Mouse (Mus musculus) liver, embryonic 16.5 days (tissue): ENCODE results near the gene Slc1a2. TPM values are rescaled to one million over a fixed set of nuclear protein-coding genes. Genes with fewer than 3 reads are reported as not detected.

Experiments
- ATAC-seq: fragments of 200-750 bp; cut with Nextera tagmentation; 2 replicates; pipeline ENCODE4 v1.8.0; 2017; ENCODE audit warnings: low read depth, mild to moderate bottlenecking, moderate number of reproducible peaks, moderate library complexity
- H3K27ac ChIP-seq: fragments of 300-500 bp; sonication (generic); 2 replicates; pipeline ENCODE4 v1.5.1; 2014; ENCODE audit warnings: mild to moderate bottlenecking, low read length
- H3K27me3 ChIP-seq: fragments of 300-500 bp; sonication (generic); 2 replicates; pipeline ENCODE4 v1.6.1; 2014; ENCODE audit warnings: low read depth, low read length, mixed read lengths; ENCODE audit not compliant: control insufficient read depth, insufficient read depth
- H3K36me3 ChIP-seq: fragments of 300-500 bp; sonication (generic); 2 replicates; pipeline ENCODE4 v1.6.1; 2014; ENCODE audit warnings: mild to moderate bottlenecking; ENCODE audit not compliant: control insufficient read depth, insufficient read depth
- H3K4me1 ChIP-seq: fragments of 300-500 bp; sonication (generic); 2 replicates; pipeline ENCODE4 v1.6.1; 2014; ENCODE audit warnings: low read depth, low read length, mixed read lengths; ENCODE audit not compliant: control insufficient read depth
- H3K4me2 ChIP-seq: fragments of 300-500 bp; sonication (generic); 2 replicates; pipeline ENCODE4 v1.6.1; 2014; ENCODE audit warnings: low read depth, low read length, mixed read lengths
- H3K4me3 ChIP-seq: fragments of 300-500 bp; sonication (generic); 2 replicates; pipeline ENCODE4 v1.5.1; 2014; ENCODE audit warnings: low read depth, mild to moderate bottlenecking, low read length
- H3K9ac ChIP-seq: fragments of 300-500 bp; sonication (generic); 2 replicates; pipeline ENCODE4 v1.6.1; 2014; ENCODE audit warnings: low read depth, low read length
- H3K9me3 ChIP-seq: fragments of 300-500 bp; sonication (generic); replicated peaks from 2 replicates; pipeline ENCODE4 v1.6.1; 2016; ENCODE audit warnings: low read length; ENCODE audit not compliant: control insufficient read depth
- WGBS: fragments of 180-500 bp; shearing (Covaris S2); extraction: QIAGEN DNeasy Blood & Tissue Kit; methylation state at CpG from one replicate; pipeline ENCODE4 v1.1.7; 2014; ENCODE audit not compliant: insufficient replicate concordance; 5-methylcytosine and 5-hydroxymethylcytosine counted together
- polyA plus RNA-seq: library from polyadenylated mRNA; unstranded; fragments of >200 nt; fragmentation: Nextera tagmentation; extraction: Ambion mirVana; gene quantifications from 2 replicates; pipeline ENCODE4 v1.2.1, GENCODE M21; 2015

The Slc1a2 gene
- polyA plus RNA-seq, 1 experiment from 2014 or later, result 1.5 TPM

DNA sequence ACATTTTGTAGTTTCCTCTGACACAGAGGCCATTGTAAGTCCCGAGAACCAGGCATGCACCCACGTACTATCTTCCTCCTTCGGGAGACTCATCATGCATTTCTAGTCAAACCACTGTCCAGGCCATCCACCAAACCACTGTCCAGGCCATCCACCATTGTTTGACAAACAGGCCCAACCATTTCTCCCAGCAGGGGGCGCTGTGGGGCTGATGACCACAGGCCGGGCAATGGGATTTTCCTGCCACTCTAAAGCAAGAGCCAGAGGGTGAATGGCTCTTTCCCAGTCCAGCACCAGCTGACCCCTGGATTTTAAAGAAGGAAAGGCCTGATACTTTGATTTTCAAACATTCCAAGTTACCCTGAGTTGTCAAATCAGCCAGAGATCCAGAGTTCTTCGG, 16.8 kb downstream of the Slc1a2 start:
- ATAC-seq, result no peak
- Histone ChIP-seq H3K4me1 (no peaks in the 10 kb centered on the region), H3K4me3 (no peak overlapping the region), H3K9me3 (no peaks in the 10 kb centered on the region), H3K36me3 (no peaks in the 10 kb centered on the region), H3K27me3 (no peaks in the 10 kb centered on the region), H3K9ac (no peak overlapping the region), H3K27ac (no peak overlapping the region), H3K4me2 (no peak overlapping the region)
- WGBS, result 54% methylated on average over 6 of the region's 6 CpGs

DNA sequence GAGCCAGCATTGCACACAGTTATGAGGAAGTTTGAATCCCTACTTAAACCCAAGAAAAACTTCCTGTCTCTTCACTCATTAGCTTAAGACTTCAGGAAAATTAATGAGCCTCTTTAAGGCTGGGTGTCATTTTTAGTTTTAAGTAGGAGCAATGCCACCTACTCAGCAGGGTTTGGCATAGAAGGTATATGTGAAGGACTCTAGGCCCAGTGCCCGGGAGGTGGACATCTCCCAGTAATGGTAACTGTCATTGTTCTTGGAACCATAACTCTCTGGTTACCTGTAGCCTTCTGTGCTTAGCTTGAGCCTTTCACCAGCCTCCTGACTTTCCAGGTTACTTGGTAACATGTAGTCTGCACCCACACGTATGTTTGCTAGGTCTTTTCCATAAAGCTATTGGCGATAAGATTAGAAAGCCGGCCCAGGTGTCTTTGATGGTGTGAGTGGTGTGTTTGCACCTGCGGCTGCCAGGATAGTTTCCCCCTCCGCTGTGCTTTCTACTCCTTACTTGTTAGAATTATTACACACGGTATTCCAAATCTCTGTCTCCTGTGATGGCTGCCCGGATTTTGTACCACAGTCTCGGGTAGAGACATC, 18.4 kb downstream of the Slc1a2 start:
- Histone ChIP-seq H3K27ac (no peak overlapping the region), H3K27me3 (no peaks in the 10 kb centered on the region), H3K36me3 (no peaks in the 10 kb centered on the region), H3K4me1 (no peaks in the 10 kb centered on the region), H3K9me3 (no peaks in the 10 kb centered on the region), H3K4me3 (no peak overlapping the region), H3K9ac (no peak overlapping the region), H3K4me2 (no peak overlapping the region)
- 67% methylated on average over 9 of the region's 9 CpGs for WGBS
- no peak for ATAC-seq

DNA sequence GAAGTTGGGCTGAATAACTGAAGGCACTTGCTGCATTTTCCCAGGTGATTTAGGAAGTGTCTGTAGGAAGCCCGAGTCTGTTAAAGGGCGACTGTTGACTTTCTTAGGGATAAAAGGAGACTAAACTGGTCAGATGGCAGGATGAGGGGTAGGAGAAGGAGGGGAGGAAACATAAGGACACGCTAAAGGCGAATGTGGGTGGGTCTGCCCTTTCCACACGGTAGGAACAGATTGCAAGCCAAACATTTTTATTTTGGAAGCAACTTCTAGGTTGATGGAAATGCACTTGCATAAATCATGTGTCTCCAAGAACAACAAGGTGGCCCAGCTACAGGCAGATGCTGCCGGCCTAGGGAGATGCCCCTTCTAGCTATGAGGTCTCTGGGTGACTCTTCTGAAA, 18.9 kb downstream of the Slc1a2 start:
- Histone ChIP-seq H3K27me3 (no peaks in the 10 kb centered on the region), H3K36me3 (no peaks in the 10 kb centered on the region), H3K9me3 (no peaks in the 10 kb centered on the region), H3K27ac (no peak overlapping the region), H3K9ac (no peak overlapping the region), H3K4me3 (no peak overlapping the region), H3K4me1 (no peaks in the 10 kb centered on the region), H3K4me2 (no peak overlapping the region)
- ATAC-seq, result no peak
- WGBS, result 55% methylated on average over 6 of the region's 6 CpGs

DNA sequence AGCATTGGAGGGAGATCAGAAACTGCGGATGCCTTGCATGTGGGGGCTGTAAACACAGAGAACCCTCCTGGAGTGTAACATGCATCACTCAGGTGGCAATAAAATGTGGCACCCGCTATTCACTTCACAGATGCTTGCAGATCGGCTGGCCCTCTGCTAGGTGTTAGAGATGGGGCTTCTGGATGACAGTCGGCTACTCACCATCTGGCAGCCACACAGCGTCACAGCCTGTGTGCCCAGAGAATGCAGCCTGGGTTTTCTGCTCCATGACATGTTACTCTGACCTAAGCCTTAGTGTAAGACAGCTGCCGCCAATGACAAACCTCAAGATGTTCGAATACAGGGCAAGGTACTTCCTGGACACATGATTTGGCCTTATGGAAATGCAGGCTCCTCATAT, 22.9 kb downstream of the Slc1a2 start:
- Histone ChIP-seq H3K27me3 (no peaks in the 10 kb centered on the region), H3K9me3 (no peaks in the 10 kb centered on the region), H3K36me3 (no peaks in the 10 kb centered on the region), H3K27ac (no peak overlapping the region), H3K4me1 (no peaks in the 10 kb centered on the region), H3K9ac (no peak overlapping the region), H3K4me3 (no peak overlapping the region), H3K4me2 (no peak overlapping the region)
- 60% methylated on average over 7 of the region's 7 CpGs for WGBS
- ATAC-seq, result no peak

DNA sequence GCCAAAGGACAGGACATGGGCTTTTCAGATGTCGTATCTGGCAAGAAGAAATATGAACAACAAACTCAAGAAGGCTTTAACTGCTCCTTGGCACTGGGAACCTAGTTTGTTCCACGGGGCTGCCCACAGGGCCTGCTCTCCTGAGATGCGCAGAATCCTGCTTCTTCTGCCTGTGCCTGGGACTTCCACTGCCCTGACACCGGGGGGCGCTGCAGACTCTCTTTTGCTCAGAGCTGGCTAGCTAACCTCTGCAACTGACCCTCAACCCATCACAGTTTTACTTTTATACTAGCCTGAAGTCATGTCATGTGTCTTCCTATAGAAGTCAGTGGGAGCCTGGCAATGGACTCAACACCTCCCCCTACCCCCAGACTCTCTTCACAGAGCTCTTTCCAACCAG, 23.7 kb downstream of the Slc1a2 start:
- Histone ChIP-seq H3K36me3 (no peaks in the 10 kb centered on the region), H3K4me3 (no peak overlapping the region), H3K9ac (no peak overlapping the region), H3K4me2 (no peak overlapping the region), H3K27me3 (no peaks in the 10 kb centered on the region), H3K4me1 (no peaks in the 10 kb centered on the region), H3K9me3 (no peaks in the 10 kb centered on the region), H3K27ac (no peak overlapping the region)
- 32% methylated on average over 5 of the region's 5 CpGs for WGBS
- ATAC-seq, result no peak

DNA sequence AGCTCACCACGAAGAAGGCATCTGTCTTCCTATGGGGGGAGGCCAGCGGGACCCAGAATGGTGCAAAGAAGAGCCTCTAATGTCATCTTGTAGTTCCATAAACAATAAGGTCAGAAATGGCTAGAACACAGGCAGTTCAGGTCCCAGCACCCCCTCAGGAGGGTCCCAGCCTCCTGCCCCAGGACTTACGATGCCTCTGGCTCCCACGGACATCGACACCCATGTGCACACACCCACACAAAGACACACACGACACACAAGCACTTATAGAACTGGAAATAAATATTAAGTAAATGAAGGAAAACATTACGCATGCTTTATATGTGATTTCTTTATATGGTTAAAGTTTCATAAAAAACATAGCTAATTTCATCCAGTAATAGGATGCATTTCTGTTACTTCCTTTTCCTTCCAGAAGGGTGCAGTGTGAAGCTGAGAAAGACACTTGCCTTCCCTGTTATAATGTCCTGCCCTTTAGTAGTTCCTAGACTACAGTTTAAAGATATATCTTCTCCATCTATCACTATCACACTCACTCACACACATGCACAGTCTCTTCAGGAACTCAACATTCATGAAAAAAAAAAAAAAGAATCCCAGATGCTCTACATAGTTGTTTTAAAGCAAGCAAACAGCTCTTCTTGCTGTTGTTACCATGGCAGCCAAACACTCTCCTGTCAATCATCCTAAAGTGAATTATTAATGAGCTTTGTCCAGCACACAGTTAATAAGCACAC, 27.1 kb downstream of the Slc1a2 start:
- Histone ChIP-seq H3K4me2 (no peak overlapping the region), H3K27ac (no peak overlapping the region), H3K9ac (no peak overlapping the region), H3K4me3 (no peak overlapping the region), H3K36me3 (no peaks in the 10 kb centered on the region), H3K9me3 (no peaks in the 10 kb centered on the region), H3K27me3 (no peaks in the 10 kb centered on the region), H3K4me1 (no peaks in the 10 kb centered on the region)
- ATAC-seq, result no peak
- WGBS, result 73% methylated on average over 7 of the region's 7 CpGs

DNA sequence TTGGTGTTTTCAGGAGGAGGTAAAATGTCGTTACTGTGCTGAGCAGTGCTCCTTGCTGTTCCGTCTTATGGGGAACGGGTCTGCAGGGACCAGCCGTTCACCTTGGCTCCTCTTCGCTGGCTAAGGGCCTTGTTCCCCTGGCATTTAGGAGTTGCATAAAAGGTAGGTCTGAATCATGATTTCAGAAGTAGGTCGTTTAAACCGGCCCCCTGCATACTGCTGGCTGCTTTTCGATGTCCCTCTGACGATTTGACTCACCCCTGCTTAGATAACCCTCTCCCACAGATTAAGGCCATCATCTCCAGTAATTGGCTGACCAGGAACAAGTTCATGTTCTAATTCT, 27.6 kb downstream of the Slc1a2 start:
- ATAC-seq, result no peak
- Histone ChIP-seq H3K36me3 (no peaks in the 10 kb centered on the region), H3K9me3 (no peaks in the 10 kb centered on the region), H3K9ac (no peak overlapping the region), H3K4me1 (no peaks in the 10 kb centered on the region), H3K4me2 (no peak overlapping the region), H3K27me3 (no peaks in the 10 kb centered on the region), H3K27ac (no peak overlapping the region), H3K4me3 (no peak overlapping the region)
- 68% methylated on average over 9 of the region's 9 CpGs for WGBS

DNA sequence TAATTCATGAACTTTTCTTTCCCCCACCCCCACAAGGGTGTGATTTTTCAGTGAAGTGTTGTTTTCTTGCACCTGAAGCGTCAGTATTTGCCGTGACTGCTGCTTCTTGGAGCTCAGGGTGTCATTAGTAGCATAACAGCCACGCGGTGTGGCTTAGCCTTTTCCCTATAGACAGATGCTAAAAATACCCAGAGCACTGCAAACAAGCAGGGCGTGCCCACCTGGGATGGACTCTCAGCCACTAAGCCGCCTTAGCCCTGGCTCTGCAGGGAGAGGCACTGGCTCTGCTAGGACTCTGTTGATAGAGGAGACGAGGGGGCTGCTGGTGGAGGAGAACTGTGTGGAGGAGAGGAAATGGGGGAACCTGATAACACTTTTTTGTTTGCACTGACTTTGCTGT, 35.1 kb downstream of the Slc1a2 start:
- Histone ChIP-seq H3K27ac (no peak overlapping the region), H3K36me3 (no peaks in the 10 kb centered on the region), H3K9ac (no peak overlapping the region), H3K4me3 (no peak overlapping the region), H3K4me1 (no peaks in the 10 kb centered on the region), H3K9me3 (no peaks in the 10 kb centered on the region), H3K4me2 (no peak overlapping the region), H3K27me3 (no peaks in the 10 kb centered on the region)
- ATAC-seq, result no peak
- 29% methylated on average over 7 of the region's 7 CpGs for WGBS

DNA sequence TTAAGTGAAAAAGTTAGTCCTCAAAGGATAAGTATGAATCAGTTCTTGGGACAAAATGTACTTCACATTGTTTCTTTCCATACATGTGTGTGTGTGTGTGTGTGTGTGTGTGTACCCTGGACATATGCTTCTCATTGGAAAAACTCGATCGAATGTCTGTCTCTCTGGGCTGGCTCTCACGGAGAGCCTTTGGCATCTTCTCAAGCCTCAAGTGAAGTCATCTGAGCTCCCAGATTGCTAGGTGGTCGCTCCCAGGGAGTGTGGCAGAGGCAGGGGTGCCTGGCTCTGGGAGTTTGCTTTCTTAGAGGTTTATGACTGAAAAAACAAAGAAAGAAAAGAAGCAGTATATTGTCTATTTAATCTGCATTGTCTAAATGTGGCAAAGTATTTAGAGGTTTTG, 36.3 kb downstream of the Slc1a2 start:
- Histone ChIP-seq H3K27ac (no peak overlapping the region), H3K4me1 (no peaks in the 10 kb centered on the region), H3K4me3 (no peak overlapping the region), H3K36me3 (no peaks in the 10 kb centered on the region), H3K9me3 (no peaks in the 10 kb centered on the region), H3K9ac (no peak overlapping the region), H3K27me3 (no peaks in the 10 kb centered on the region), H3K4me2 (no peak overlapping the region)
- WGBS, result 56% methylated on average over 4 of the region's 4 CpGs
- ATAC-seq, result no peak
